Mouse (Mus musculus) layer of hippocampus, adult 2 months (tissue): ENCODE data around the gene Bcan. TPM values are rescaled to one million over a fixed set of nuclear protein-coding genes. Genes with fewer than 3 reads are reported as not detected.

ENCODE experiments used
- DNase-seq, 2 experiments: peaks; one replicate each; pipeline ENCODE4 v3.0.0; 2022; ENCODE audit warnings: low spot score in 2 of 2
- H3K27ac ChIP-seq: fragments of 200-600 bp; 2 replicates; pipeline ENCODE4 v1.8.1; 2022
- H3K4me3 ChIP-seq: fragments of 200-600 bp; 2 replicates; pipeline ENCODE4 v1.8.1; 2022; ENCODE audit warnings: mild to moderate bottlenecking
- CTCF ChIP-seq: fragments of 200-600 bp; conservative IDR thresholded peaks from 2 replicates; pipeline ENCODE4 v1.8.1; 2022; ENCODE audit warnings: antibody characterized with exemption, mild to moderate bottlenecking, moderate library complexity
- total RNA-seq, 2 experiments: library from RNA; stranded (reverse); gene quantifications; 2 replicates each; pipeline ENCODE4 v1.2.3; 2021

The Bcan gene
- total RNA-seq, 2 experiments from 2014 or later, result 309 to 328 TPM

DNA sequence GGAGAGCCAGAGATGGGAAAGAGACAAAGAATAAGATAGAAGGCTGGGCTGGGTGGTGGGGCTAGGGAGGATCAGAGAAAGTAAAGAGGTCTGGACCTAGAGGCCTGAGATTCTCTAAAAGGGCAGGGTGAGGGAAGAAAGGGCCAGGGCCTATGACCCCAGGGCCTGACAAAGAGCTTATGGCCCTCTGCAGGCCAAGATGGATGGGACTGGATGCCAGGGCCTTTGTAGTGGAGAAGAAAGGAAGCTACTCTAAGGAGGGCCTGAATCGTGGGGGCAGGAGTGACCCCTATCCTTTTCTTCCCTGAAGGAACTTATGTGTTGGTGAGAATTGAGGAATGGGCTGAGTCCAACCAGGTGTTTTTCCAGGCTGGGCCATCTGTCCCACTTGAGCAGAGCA, 42.0 kb downstream of the Bcan start:
- no peak overlapping the region for H3K4me3 ChIP-seq
- no peak for DNase-seq
- H3K27ac ChIP-seq, result no peak overlapping the region
- TF ChIP-seq CTCF, result no peak

DNA sequence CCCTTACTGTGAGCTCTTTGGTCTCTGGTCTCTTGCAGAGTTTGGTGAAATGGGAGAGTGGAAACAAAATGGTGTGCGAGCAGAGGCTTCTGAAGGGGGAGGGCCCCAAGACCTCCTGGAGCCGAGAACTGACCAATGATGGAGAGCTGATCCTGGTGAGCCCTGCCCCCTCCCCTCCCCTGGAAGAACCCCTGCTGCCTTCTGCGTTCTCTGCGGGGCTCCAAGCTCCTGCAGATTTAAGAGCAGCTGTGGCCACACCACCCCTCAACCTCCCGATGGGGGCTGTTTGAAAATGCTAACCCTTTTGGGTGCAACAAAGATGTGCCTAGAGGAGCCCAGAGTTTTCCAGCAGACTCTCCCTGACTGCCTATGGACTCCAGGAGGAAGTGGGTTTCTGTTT, 47.6 kb downstream of the Bcan start:
- Histone ChIP-seq H3K4me3 (no peak overlapping the region), H3K27ac (no peak overlapping the region)
- DNase-seq, result no peak
- TF ChIP-seq CTCF, result no peak

GRCm38 (mm10) chr3:87951946-87952345, 48.1 kb downstream of the Bcan start:
- no peak for TF ChIP-seq CTCF
- DNase-seq, result no peak
- H3K4me3 ChIP-seq, result no peak overlapping the region
- no peak overlapping the region for H3K27ac ChIP-seq

GRCm38 (mm10) chr3:87949955-87950515, 50.0 kb downstream of the Bcan start:
- DNase-seq, result no peak
- Histone ChIP-seq H3K4me3 (no peak overlapping the region), H3K27ac (no peak overlapping the region)
- TF ChIP-seq CTCF, result no peak

DNA sequence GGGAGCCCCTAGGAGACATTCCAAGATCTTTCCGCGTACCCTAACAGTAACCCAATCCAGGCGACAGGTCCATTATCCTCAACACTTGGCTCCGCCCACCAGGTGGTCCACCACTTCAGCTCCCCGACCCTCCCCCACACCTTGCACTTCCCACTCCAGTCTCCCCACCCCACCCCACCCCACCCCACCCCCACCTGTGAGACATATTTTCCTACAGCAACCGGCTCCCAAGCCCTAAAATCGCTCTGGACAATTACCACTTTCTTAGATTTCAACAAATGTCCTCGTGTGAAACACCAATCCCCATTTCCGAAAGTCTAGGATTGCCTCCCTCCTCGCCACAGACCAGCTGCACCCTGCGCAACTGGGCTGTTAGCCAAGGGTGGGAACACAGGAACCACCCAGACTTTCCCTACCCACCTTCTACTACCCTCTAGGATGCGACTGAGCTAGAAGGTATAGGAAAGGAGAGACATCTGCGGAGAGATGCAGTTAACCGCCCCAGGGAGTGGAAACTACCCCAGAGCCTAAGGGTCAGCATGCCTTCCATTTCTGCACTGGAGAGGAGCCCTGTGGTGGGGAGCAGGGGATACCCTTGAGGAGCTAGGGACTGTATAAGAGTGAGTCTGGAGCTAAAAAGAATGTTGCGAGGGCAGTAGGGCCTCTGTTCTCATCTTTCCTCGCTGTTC, 50.6 kb downstream of the Bcan start:
- no peak for DNase-seq
- no peak overlapping the region for H3K4me3 ChIP-seq
- no peak for TF ChIP-seq CTCF
- no peak overlapping the region for H3K27ac ChIP-seq

- Histone ChIP-seq H3K4me3 (peak within 1 kb of the TSS; percentile 47), H3K27ac (no peak within 1 kb of the TSS)
- DNase-seq, result no peak
- no peak for TF ChIP-seq CTCF
Observed at GRCm38 (mm10) chr3:87948378-87949265, 51.4 kb downstream of the Bcan start, which contains the start of gene Crabp2. Gene Crabp2, plus strand, starts transcription at chr3:87948666.

- H3K4me3 ChIP-seq, result peak overlapping the region; percentile 47
- DNase-seq, result no peak
- no peak for TF ChIP-seq CTCF
- H3K27ac ChIP-seq, result no peak overlapping the region
Observed at GRCm38 (mm10) chr3:87947811-87948199, 52.2 kb downstream of the Bcan start.

- peak; percentile 26; the same call in 1 of the 2 replicates for TF ChIP-seq CTCF
- peak overlapping the region; percentile 47 for H3K4me3 ChIP-seq
- no peak for DNase-seq
- H3K27ac ChIP-seq, result no peak overlapping the region
Observed at GRCm38 (mm10) chr3:87947056-87947810, 52.8 kb downstream of the Bcan start.

DNA sequence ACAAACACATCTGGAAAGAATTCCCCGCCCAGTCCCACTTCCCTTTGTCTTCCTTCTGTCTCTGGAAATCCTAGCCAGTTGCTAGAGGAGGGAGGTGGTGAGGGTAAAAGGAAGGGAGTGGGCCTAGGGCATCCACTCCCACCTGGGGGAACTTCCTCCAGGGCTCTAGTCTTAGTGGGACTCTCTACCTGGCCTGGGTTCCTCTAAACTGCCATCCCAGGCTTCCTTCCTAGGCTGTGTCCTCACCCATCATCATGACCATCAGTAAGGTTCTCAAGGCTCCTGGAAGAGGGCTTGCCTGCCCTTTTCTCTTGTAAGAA, 53.5 kb downstream of the Bcan start:
- Histone ChIP-seq H3K27ac (no peak overlapping the region), H3K4me3 (no peak overlapping the region)
- DNase-seq, result no peak
- TF ChIP-seq CTCF, result no peak

DNA sequence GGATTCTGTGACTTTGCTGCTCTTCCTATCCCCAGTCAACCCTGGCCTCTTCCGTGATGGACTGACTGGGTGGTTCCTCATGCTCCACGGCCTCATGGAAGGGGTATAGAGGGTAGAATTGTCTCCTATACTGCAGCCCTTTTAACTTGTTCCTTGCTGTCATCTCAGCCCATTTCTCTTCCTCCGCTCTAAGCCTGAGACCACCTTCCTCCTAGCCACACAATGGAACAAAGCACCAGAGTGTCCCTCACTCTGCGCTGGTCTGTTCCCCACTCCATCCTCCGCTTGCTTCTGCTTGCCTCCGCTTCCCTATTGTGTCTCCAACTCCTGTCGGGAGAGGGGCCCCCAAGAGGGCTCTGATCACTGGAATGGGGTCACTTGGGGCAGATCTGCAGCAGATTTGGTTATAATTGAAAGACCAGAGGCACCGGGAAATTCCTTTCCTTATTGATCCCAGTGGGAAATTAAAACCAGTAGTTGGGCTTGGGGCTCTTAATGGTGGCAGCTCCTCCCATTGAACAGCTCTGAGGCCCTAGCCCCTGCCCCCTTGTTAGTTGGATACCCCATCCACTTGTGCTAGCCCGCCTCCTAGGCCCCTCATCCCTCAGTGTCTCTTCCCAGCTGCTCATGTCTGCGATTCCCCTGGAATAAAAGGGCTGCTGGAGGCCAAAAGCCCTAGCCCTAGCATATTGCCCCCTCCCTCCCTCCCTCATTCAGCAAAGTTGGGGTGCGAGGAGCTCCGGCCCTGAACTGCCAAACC, 54.1 kb downstream of the Bcan start:
- DNase-seq, result no peak
- TF ChIP-seq CTCF, result no peak

GRCm38 (mm10) chr3:87944838-87945600, 55.0 kb downstream of the Bcan start:
- Histone ChIP-seq H3K27ac (no peak overlapping the region), H3K4me3 (no peak overlapping the region)
- no peak for DNase-seq
- TF ChIP-seq CTCF, result no peak

More for the DNA sequence above, 54.1 kb downstream of the Bcan start:
- Histone ChIP-seq H3K27ac (no peak overlapping the region), H3K4me3 (no peak overlapping the region)
